Comparison of ENCODE assay signal across 21 mouse cellular contexts in genomic region chr6:38984626-38985025, GRCm38 (mm10).
"Had no signal": no experiment of that assay in that cellular context is flagged by ENCODE, and none has a peak within 500 bp of the region (broad histone marks: within the 10 kb centered on the region; RNA-seq: fewer than 3 reads in every experiment).

No protein-coding gene starts in this region.

- H3K4me1 ChIP-seq: limb, embryonic 12.5 days; midbrain, embryonic 13.5 days had no signal

- H3K4me3 ChIP-seq: layer of hippocampus, adult 2 months; limb, embryonic 12.5 days; limb, embryonic 15.5 days; midbrain, embryonic 13.5 days had no signal

- ATAC-seq: liver, postnatal 0 days; lung, postnatal 0 days; midbrain, embryonic 13.5 days; midbrain, embryonic 16.5 days had no signal

- DNase-seq: kidney, adult 11 months; layer of hippocampus, adult 9-11 months; left cerebral cortex, postnatal 4 days; liver, postnatal 0 days; lung, embryonic 14.5 days; right cerebral cortex, adult 18-20 months; right cerebral cortex, postnatal 14 days; right cerebral cortex, postnatal 4 days; thymus, adult 2 months; thymus, postnatal 14 days; thymus, postnatal 4 days had no signal

- H3K9me3 ChIP-seq: limb, embryonic 12.5 days; limb, embryonic 15.5 days; midbrain, embryonic 13.5 days had no signal

- H3K4me2 ChIP-seq: limb, embryonic 12.5 days; limb, embryonic 15.5 days; liver, embryonic 11.5 days; lung, embryonic 14.5 days; midbrain, embryonic 13.5 days had no signal

- H3K9ac ChIP-seq: limb, embryonic 12.5 days; limb, embryonic 15.5 days; liver, embryonic 14.5 days; liver, postnatal 0 days; lung, embryonic 14.5 days; midbrain, embryonic 13.5 days had no signal

- H3K36me3 ChIP-seq: limb, embryonic 12.5 days; limb, embryonic 15.5 days; midbrain, embryonic 13.5 days had no signal

- H3K27ac ChIP-seq: layer of hippocampus, adult 2 months; limb, embryonic 12.5 days; limb, embryonic 15.5 days; liver, embryonic 14.5 days; macrophage; midbrain, embryonic 13.5 days; stomach, postnatal 0 days had no signal

- H3K27me3 ChIP-seq: limb, embryonic 12.5 days; limb, embryonic 15.5 days; midbrain, embryonic 13.5 days had no signal
